Mouse (Mus musculus): ENCODE measurements at regions not wholly inside any gene's neighbourhood (a gene's known extent, or its start where the extent isn't known, plus 50 kb on each side); places are given as distances from the start of the nearest gene placed in this dataset.

DNA sequence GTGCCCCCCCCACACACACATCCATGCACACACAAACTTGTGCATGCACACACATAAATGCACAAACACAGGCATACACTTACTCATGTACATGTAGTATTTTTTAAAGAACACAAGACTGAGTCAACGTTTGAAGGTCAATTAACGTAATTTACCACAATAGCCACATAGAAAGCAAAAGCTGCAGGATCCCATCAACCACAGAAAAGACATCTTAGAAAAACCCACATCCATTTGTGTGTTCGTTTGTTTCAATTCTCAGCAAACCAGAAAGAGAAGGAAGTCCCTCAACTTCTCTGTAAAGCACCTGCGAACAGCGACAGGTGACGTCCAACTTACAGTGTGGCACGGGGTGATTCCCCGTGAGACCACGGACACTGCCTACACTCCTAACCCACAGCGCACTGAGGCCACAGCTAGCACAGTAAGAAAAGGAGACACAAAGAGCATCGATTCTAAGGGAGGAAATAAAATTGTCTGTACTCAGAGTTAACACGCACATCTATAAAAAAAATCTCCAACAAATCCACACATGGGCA is 53.8 kb downstream of the Dio3 start:
- no peak for DNase-seq

DNA sequence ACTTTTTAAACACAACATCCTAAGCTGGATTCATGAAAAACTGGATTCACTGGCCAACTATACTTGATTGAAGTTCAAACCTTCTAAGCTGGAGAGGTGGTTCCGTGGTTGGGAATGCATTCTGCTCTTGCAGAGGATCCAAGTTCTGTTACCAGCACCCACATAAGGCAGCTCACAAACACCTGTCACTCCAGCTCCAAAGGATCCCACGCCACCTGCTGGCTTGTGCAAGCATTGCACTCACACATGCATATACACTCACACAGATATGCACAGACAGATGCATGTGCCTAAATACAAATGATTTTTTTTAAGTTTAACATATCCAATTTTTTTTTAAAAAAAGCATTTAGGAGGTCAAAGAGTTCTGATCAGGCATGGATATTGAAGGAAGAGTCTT is 55.7 kb downstream of the Dio3 start:
- DNase-seq, result no peak

DNA sequence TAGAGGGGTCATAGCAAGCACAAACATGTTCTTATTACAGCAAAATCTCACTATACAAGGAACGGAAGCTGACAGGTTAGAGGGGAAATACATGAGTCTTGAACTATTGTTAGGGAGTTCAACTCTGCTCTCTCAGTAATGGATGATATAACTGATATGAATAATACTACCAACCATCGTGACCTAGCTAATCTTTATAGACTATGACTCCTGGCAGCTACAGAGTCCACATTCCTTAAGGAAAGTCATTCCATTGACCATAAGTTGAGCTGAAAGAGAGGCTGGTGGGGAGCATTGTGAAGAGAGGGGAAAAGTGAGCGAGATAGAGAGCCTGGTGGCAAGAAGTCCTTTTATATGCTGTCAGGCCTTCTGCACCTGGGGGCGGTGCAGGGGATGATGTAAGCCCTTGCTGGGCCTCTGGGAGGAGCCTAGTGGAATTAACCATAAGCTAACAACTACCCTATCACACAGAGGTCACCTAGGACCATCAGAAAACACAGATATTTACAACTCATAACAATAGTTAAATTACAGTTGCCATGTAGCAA is 65.5 kb downstream of the Dio3 start:
- DNase-seq, result no peak

DNA sequence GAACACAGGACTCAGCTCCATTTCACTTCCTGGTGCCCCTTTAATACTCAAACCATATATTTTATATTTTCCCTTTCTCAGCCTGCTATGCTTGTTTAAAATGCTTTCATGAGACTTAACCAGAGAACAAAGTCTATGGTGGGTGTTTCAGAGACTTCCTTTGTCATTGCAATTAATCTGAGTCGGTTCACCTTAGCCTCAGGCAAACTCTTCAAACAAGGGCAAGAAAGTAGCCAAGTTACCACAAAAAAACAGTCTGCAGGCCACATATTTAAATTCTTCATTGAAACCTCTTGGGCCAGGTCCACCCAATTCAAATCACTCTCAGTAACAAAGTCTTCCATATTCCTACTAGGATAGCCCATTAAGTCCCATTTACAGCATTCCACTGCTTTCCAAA is 70.8 kb downstream of the Dio3 start:
- no peak for DNase-seq

DNA sequence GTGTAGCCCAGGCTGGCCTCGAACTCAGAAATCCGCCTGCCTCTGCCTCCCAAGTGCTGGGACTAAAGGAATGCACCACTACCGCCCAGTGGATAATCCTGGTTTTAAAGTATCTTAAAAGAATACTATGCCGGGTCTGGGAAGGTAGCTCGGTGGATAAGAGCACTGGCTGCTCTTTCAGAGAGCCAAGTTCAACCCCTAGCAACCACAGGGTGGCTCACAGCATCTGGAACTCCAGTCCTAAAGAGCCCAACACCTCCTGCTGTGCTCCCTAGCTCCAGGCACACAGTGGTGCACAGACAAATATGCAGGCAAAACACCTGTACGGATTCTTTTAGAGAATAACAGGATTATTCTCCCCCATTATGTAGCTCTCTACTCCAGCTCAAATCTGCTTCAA is 77.0 kb downstream of the Dio3 start:
- no peak for DNase-seq

DNA sequence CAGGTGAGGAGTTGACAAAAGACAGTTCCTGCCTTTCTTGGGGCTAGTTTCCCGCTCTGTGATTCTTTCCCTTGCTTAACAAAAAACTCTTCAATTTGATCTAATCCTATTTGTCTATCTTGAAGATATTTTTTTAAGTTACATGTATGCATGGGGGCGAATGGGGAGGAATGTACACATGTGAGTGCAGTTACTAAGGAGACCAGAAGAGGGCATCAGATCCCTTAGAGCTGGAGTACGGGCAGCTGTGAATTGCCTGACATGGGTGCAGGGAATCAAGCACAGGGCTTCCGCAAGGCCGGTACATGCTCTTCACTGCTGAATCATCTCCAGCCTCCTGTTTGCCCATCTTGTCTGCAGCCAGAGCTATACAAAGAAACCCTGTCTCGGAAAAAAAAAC is 79.8 kb upstream of the Ppp2r5c start:
- no peak for DNase-seq

DNA sequence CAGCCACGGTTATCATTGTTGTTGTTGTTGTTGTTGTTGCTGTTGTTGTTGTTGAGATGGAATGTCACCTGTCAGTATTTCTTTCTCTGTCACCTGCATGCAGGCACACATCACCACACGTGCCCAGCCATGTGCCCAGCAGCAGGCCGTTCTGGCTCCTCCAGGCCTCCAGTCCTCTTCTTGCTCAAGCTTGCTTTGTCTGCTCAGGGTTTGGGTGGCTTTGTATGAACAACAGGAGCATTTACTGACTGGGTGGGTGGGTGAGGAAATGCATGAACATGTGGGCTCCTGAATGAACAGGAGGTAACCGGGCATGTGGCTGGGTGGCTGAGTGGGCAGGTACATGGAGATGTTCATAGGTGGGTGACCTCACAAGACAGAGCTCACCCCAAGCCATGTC is 79.1 kb upstream of the Ppp2r5c start:
- no peak for DNase-seq

DNA sequence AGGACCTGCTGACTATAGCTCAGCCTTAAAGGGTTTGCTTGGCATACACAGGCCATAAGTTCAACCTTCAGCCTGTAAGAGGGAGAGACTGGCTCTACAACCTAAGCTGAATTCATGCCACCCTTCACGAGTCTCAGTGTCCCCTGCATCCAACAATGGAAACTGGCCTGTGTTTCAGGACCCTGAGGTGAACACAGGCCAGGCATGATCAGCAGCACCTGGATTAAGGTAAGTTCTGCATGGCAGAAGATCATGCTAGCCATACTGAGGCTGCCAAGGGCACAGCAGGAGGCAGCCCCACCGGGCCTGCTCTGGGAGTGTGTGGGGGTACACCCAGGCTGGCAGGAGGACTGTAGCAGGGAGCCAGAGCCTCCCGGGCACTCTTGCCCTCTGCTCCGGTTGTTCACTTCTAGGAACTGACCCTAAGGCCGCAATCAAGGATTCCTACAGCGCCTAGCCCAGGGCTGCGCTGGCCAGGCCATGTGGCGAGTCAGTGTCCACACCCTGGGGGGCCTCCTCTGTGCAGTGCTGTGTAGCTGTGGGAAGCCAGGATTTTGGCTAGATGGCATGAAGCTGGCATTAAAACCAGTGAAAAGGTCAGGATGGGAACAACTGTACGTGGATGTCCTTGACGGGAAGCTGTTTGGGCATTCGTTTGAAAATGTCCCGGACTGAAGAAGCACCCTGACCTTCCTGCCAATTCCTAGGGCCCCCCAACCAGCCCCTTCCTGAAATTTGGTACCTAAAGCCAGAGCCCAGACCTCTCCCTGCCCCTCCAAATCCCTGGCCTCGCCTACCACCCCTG is 74.8 kb upstream of the Ppp2r5c start:
- DNase-seq, result no peak

DNA sequence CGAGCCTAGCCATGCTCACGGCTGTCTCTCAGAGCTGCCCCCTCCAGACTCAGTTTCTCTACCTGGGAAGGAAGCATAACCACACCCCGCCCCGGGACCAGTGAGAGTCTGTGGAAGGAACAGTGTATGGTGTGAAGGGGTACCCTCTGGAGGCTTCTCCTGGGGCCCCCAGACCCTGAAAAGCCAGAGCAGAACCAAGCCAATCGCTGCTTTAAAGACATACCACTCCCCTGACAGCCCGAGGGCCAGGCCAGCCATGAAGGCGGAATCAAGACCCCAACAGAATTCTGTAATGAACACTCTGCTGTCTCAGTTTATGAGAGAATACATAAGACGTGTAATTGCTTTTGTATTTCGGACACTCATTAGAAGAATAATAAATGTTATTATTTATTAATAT is 73.9 kb upstream of the Ppp2r5c start:
- DNase-seq, result no peak

DNA sequence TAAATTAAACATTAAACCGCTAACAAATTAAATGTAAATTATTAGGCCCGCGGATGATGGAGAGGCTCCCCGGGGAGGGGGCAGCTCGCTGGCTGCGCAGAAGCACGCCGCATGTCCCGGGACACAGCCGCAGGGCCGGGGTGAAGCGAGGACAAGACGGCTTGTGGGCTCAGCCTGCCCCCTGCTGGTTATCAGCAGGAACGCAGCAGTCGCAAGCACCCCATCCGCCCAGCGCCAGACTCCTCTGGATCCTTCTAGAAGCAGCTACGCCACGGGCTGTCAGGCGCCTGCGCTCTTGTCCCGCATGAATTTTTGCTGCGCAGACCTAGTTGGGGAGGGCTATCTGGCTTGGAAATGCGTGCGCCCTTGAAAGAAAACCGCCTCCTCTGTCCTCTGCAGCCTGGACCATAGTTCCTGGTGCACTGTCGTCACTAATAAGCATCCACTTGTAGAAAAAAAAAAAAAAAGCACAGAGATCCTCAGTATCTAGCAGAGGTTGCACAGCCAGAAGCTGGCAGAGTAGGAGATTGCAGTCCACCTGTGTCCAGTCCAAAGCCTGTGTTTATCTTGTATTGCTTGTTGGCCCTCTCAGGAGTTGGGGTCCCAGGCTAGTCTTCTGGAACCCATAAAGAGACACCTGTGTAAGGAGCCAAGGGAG is 73.4 kb upstream of the Ppp2r5c start:
- peak; percentile 87 to 89 for DNase-seq

DNA sequence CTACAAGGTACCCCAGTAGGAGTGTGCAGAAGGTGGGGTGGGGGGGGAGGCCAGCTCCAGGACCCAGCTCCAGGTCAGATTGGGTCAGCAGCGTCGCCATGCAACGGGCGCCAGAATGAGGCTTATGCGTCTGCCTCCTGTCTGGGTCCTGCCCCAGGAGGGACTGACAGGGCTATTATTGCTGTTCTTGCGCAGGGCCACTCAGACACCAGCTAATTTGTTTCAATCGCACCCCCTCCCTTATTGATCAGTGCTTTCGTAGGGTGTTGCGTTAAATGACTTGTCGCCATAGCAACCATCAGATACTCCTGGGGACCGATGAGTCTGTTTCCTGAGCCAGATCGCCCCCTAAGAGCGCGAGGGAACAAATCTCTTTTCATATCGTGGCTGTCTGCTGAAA is 71.8 kb upstream of the Ppp2r5c start:
- DNase-seq, result no peak

DNA sequence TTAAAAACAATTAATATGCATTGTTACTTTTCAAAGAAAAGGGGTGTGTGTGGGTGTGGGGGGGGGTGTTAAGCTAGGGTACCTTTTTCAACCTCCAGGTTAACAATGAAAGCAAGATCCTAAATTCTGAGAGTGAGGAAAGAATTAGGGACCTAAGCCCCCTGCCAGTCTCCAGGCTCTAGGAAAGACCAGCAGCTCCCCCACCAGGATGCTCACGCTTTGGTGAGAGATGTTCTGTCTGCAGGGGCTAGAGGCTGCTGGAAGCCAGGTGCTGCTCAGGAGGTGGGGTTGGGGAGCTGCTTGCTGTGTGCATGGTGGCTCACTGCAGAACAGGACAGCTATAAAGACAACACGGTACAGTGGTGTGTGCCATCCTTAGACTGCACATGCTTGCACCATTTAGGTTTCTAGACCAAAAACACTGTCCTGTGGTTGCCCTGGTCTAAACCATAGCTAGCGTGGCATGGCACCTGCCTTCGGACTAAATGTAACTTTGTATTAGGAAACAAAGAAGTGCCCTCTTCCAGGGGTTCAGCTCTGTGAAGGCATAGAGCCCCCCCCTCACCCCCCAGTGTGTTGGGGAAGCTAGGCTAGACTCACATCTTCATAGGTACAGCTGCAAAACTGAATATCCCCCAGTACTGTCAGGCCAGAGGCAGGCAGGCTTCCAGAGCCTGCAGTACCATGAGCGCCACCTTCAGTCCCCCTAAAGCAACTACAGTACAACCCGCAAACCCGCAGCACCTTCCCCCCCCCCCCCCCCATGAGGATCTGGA is 70.7 kb upstream of the Ppp2r5c start:
- no peak for DNase-seq

DNA sequence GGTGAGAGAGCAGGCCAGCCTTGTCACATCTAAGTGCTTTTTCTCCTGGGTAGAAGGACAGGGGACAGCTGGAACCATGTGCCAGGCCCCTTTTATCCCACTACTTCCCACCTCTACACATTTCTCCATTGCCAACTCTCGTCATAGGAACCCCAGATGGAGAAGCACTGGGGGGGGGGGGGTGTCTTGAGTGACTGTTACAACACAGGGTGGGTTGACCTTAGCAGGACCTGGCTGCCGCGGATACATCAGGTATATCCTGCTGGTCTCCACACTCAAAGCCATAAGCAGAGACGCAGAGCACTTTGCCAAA is 70.1 kb upstream of the Ppp2r5c start:
- no peak for DNase-seq

DNA sequence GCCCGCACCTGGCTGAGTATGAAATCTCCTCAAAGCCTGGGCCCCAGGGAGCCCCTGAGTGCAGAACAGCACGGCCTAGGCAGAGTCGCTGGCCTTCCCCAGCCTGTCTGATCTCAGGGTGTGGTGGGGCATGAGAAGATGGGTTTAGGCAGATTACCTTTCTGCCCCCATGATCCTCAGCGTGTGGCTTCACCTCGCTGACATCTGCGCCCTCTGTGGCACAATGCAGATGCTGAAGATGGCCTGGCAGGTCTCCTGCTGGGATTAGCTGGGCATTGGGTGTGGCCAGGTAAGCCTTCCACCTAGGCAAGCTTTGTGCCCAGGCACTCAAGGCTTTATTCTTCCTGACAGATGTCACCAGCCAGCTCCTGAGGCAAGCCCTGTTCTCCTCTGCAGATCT is 69.6 kb upstream of the Ppp2r5c start:
- no peak for DNase-seq

DNA sequence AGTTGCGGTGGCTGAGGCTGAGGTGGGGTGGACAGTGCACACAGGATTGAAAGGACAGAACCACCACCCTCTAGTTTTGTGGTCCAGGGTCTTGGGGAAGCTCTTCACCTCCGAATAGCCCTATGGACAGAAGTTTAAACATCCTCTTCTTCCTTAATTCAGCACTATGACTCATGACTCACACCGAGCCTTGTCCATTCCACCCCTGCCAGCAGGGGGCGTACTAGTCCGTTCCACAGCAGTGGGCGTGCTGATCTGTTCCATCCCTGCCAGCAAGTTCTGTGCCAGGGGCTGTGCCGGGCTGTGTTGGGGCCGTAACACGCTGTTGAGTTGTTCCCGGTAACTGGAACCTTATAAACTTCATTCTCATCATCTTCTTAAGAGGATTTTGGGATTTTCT is 69.2 kb upstream of the Ppp2r5c start:
- peak in 1 of 2 experiments; percentile 51 for DNase-seq

DNA sequence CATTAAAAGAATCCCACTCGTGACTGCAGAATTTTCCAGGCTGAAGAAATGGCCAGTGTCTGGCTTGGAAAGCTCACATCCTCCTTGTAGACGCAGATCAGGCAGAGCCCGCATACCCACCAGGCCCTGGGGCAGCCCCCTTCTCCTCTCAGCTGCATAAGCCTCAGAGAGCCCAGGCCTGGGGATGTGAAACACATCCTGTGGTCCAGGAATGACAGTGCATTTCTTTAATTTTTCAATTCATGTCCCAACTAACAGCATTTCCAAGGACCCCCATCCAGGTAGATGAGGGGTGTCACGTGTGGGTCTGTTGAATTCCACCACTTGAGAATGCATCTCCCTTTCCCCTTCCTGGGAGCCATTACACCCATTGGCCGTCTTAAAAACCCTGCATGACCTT is 68.6 kb upstream of the Ppp2r5c start:
- DNase-seq, result no peak

DNA sequence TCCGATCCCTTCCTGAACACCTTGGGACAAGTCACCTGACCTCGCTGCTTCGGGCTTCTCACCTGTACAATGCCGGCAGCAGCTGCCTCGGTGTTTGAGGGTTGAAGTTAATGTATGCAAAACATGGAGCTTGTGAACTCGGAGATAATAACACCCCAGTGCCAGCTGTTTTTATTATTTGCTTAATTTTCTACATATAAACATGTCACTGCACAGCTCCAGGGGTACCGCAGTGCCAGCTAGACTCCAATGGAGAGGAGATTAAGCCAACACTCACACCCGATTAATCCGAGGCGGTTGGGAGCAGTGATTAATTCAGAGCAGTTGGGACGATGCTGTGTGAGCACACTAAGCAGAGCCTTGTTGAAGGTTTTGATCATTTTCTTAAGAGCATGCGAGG is 67.2 kb upstream of the Ppp2r5c start:
- no peak for DNase-seq

DNA sequence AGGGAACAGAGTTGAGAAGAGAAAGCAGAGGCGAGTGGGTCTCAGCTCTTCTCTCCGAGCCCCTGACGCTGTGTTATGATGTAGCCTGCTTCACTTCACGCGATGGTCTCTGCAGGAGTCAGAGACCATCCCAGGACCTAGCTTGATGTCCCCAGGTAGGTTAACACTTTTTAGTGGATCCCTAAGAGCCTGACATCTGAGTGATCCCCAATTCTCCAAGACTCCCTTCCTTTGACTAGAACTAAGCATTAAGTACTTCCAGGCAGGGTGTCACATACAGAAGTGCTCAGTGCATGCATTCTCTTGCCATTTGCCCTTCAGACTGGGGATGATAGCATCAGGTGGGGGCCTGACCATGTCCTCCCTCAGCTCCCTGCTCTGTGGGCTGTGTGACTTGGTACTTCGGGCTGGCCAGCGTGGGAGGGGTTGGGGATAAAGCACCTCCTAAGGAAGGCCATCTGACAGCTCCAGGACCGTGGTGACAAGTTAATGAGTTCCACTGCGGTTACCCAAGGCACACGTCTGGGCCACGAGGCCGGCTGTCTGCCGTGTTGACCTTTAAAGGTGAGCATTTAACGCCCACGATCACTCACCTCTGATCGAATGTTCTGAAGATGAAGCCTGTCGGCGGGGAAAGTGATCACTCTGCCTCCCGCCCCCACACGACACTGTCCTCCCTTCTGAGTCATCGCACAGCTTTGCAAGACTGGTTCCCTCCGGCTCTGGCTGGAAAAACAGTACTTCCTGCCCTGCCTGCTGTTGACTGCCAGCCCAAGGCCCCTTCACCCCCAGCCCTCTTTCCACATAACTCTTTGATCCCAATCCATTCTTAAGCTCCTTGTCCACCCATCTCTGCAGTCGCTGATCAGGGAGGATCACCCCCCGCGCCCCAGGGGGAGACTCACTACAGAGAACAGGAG is 65.8 kb upstream of the Ppp2r5c start:
- peak in 1 of 2 experiments; percentile 14 for DNase-seq

DNA sequence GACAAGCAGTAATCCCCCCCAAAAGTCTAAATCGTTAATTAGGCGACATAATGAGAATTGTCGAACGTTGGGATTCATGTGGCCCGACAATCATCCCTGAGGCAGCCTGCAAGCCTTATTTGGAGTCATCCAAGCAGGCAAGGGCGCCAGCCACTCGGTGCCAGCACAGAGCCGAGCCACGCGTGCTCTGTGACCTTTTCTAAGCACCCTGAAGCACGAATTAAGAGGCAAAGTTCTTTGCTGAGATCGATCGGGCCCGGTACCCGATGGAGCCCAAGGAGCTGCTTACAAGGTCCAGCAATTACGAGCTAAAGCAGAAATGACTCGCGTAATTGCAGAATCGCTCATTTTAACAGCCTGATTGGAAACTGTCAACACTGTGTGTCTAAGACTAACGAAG is 61.9 kb upstream of the Ppp2r5c start:
- no peak for DNase-seq

DNA sequence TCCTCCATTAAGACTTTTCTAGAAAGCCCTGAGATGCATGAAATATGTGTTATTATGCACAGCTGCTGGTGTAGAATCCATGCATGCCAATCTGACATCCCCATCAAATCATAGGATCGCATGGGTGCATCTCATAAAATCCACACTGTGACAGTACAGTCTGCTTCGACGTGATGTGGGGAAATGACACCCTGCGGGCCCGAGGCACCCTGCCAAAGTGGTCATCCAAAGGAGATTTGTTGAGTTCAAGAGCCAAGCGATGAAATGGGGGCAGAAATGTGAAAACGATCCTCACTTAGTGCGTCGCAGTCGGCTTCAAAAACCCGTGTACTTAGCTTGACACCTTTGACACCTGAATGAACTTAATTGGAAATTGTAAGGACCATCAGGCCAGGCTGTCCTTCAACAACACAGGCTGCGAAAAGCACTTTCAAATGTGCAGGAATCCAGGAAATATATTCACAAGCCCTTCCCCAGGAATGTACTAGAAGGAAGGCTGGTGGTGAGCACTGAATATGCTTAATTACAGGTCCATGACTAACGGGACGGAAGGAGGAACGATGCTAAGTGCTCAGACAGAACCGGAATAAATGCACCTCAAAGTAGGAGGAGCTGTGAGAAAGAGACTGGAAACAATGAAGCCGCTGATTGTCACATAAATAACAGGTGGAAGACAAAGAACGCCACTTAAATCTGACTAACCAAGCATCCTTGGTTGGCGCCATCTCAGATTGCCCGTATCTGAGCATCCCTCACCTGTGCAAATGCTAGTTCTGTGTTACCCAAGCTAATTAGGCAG is 60.9 kb upstream of the Ppp2r5c start:
- DNase-seq, result no peak

DNA sequence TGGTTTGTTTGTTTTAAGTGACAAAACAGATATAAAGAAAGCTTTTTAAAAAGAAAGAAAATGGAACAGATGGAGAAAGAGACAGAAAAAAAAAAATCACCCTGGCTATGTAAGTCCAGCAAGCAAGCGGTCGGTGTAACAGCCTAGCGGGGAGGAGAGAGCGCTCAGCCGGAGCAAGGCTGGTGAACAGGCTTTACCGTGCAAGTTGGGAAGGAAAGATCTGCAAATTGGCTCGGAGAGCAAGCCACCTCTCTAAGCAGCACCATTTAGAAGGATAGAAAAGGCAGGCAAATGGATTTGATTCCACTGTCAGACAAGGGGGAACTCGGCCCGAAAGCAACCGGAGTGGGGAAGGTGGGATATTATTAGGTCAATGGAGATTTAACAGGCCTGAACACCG is 59.9 kb upstream of the Ppp2r5c start:
- no peak for DNase-seq

DNA sequence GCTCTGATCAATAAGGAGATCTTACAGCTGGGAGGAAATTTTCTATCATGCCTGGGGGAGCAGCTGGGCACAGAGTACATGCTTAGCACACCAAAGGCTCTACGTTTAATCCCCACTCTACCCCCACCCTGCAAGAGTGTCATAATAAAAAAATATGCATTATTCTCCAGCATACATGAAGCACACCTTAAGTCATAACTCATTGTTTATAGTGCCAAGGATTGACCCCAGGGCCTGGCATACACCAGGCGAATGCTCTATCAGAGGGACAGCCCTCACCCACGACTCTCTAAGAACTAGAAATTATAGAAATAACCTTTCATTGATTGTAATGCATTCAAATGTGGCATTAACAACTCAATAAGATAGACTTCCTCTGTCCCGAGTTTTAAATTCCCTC is 59.4 kb upstream of the Ppp2r5c start:
- no peak for DNase-seq

Data from lung, postnatal 4 days (tissue).